Mouse (Mus musculus) midbrain, postnatal 0 days (tissue): ENCODE measurements around the gene Polr3b. TPM values are rescaled to one million over a fixed set of nuclear protein-coding genes. Genes with fewer than 3 reads are reported as not detected.

Experiments used
- ATAC-seq: fragments of 200-750 bp; cut with Nextera tagmentation; 2 replicates; pipeline ENCODE4 v1.8.0; 2017; ENCODE audit warnings: moderate number of reproducible peaks, mild to moderate bottlenecking, moderate TSS enrichment, moderate library complexity; ENCODE audit not compliant: low FRiP score
- DNase-seq: peaks from one replicate; pipeline ENCODE4 v3.0.0-alpha.2; 2015; ENCODE audit warnings: low spot score
- H3K27ac ChIP-seq: fragments of 300-500 bp; sonication (generic); 2 replicates; pipeline ENCODE4 v1.5.1; 2014; ENCODE audit warnings: low read depth, mild to moderate bottlenecking, low read length, mixed read lengths
- H3K27me3 ChIP-seq: fragments of 300-500 bp; sonication (generic); 2 replicates; pipeline ENCODE4 v1.6.1; 2014; ENCODE audit warnings: low read length, control low read depth, mixed read lengths; ENCODE audit not compliant: insufficient read depth
- H3K36me3 ChIP-seq: fragments of 300-500 bp; sonication (generic); 2 replicates; pipeline ENCODE4 v1.6.1; 2014; ENCODE audit warnings: low read length, control low read depth, mixed read lengths; ENCODE audit not compliant: insufficient read depth
- H3K4me1 ChIP-seq: fragments of 300-500 bp; sonication (generic); 2 replicates; pipeline ENCODE4 v1.6.1; 2014; ENCODE audit warnings: mild to moderate bottlenecking, control low read depth, antibody characterized with exemption, low read length, mixed read lengths; ENCODE audit not compliant: insufficient read depth
- H3K4me2 ChIP-seq: fragments of 300-500 bp; sonication (generic); 2 replicates; pipeline ENCODE4 v1.6.1; 2014; ENCODE audit warnings: low read depth, mild to moderate bottlenecking, low read length, mixed read lengths; ENCODE audit not compliant: poor library complexity, severe bottlenecking
- H3K4me3 ChIP-seq: fragments of 300-500 bp; sonication (generic); 2 replicates; pipeline ENCODE4 v1.5.1; 2014; ENCODE audit warnings: low read depth, mild to moderate bottlenecking, low read length, moderate library complexity
- H3K9ac ChIP-seq: fragments of 300-500 bp; sonication (generic); replicated peaks from 2 replicates; pipeline ENCODE4 v1.6.1; 2014; ENCODE audit warnings: mild to moderate bottlenecking, low read length, moderate library complexity, mixed read lengths; ENCODE audit not compliant: poor library complexity, severe bottlenecking
- H3K9me3 ChIP-seq: fragments of 300-500 bp; sonication (generic); 2 replicates; pipeline ENCODE4 v1.6.1; 2016; ENCODE audit warnings: low read length, control low read depth
- CTCF ChIP-seq: IDR thresholded peaks from 2 replicates; pipeline ENCODE4 v1.5.1; 2016; ENCODE audit warnings: antibody characterized with exemption, mild to moderate bottlenecking
- WGBS: fragments of 180-500 bp; shearing (Covaris S2); extraction: QIAGEN DNeasy Blood & Tissue Kit; methylation state at CpG from one replicate; pipeline ENCODE4 v1.1.7; 2014; 5-methylcytosine and 5-hydroxymethylcytosine counted together
- polyA plus RNA-seq: library from polyadenylated mRNA; unstranded; fragments of >200 nt; fragmentation: Nextera tagmentation; extraction: Ambion mirVana; gene quantifications from 2 replicates; pipeline ENCODE4 v1.2.1, GENCODE M21; 2015
- total RNA-seq: library from RNA; depleted of rRNA; stranded (reverse); fragments of >200 nt; gene quantifications from 2 replicates; pipeline ENCODE4 v1.2.3, GENCODE M21; 2014

The Polr3b gene
- total and polyA plus RNA-seq, 2 experiments from 2014 or later, result 10.5 to 11.0 TPM

- Histone ChIP-seq H3K4me1 (no peaks in the 10 kb centered on the region), H3K9ac (no peak overlapping the region), H3K27ac (no peak overlapping the region), H3K4me3 (no peak overlapping the region), H3K27me3 (no peaks in the 10 kb centered on the region), H3K36me3 (peaks cover 19% of the 10 kb centered on the region), H3K4me2 (no peak overlapping the region), H3K9me3 (no peaks in the 10 kb centered on the region)
- 83% methylated on average over 14 of the region's 14 CpGs for WGBS
- no peak for TF ChIP-seq CTCF
- ATAC-seq (no peak), DNase-seq (no peak)
Observed at GRCm38 (mm10) chr10:84590956-84591355, 31.1 kb upstream of the Polr3b start.

- Histone ChIP-seq H3K9me3 (no peaks in the 10 kb centered on the region), H3K4me2 (no peak overlapping the region), H3K27ac (no peak overlapping the region), H3K36me3 (peaks cover 19% of the 10 kb centered on the region), H3K27me3 (no peaks in the 10 kb centered on the region), H3K9ac (no peak overlapping the region), H3K4me3 (no peak overlapping the region), H3K4me1 (no peaks in the 10 kb centered on the region)
- 88% methylated on average over 2 of the region's 2 CpGs for WGBS
- no peak for TF ChIP-seq CTCF
- no peak for DNase-seq
- ATAC-seq, result no peak
Observed at GRCm38 (mm10) chr10:84591640-84592148, 30.4 kb upstream of the Polr3b start.

GRCm38 (mm10) chr10:84592745-84593144 lies 29.3 kb upstream of the Polr3b start:
- WGBS, result 51% methylated on average over 3 of the region's 3 CpGs
- no peak for TF ChIP-seq CTCF
- Histone ChIP-seq H3K36me3 (peaks cover 19% of the 10 kb centered on the region), H3K9me3 (no peaks in the 10 kb centered on the region), H3K27me3 (no peaks in the 10 kb centered on the region), H3K27ac (no peak overlapping the region), H3K4me1 (no peaks in the 10 kb centered on the region), H3K9ac (no peak overlapping the region), H3K4me2 (no peak overlapping the region), H3K4me3 (no peak overlapping the region)
- DNase-seq, result no peak
- ATAC-seq, result no peak

GRCm38 (mm10) chr10:84597127-84597785 lies 24.8 kb upstream of the Polr3b start:
- Histone ChIP-seq H3K27ac (no peak overlapping the region), H3K9me3 (no peaks in the 10 kb centered on the region), H3K4me1 (no peaks in the 10 kb centered on the region), H3K4me2 (no peak overlapping the region), H3K9ac (no peak overlapping the region), H3K4me3 (no peak overlapping the region), H3K36me3 (peaks cover 10% of the 10 kb centered on the region; the same call in 1 of the 2 replicates), H3K27me3 (no peaks in the 10 kb centered on the region)
- ATAC-seq (no peak), DNase-seq (peak; percentile 17)
- WGBS, result 66% methylated on average over 3 of the region's 3 CpGs
- no peak for TF ChIP-seq CTCF

GRCm38 (mm10) chr10:84598172-84598571 lies 23.9 kb upstream of the Polr3b start:
- Histone ChIP-seq H3K9me3 (no peaks in the 10 kb centered on the region), H3K9ac (no peak overlapping the region), H3K27me3 (no peaks in the 10 kb centered on the region), H3K36me3 (peaks cover 5% of the 10 kb centered on the region; the same call in 1 of the 2 replicates), H3K27ac (no peak overlapping the region), H3K4me3 (no peak overlapping the region), H3K4me2 (no peak overlapping the region), H3K4me1 (no peaks in the 10 kb centered on the region)
- TF ChIP-seq CTCF, result peak; percentile 41
- 52% methylated on average over 1 of the region's 1 CpGs for WGBS
- no peak for DNase-seq
- ATAC-seq, result no peak

GRCm38 (mm10) chr10:84600136-84600535 lies 22.0 kb upstream of the Polr3b start:
- Histone ChIP-seq H3K4me1 (no peaks in the 10 kb centered on the region), H3K4me3 (no peak overlapping the region), H3K9me3 (no peaks in the 10 kb centered on the region), H3K27ac (no peak overlapping the region), H3K4me2 (no peak overlapping the region), H3K27me3 (no peaks in the 10 kb centered on the region), H3K9ac (no peak overlapping the region), H3K36me3 (peaks cover 4% of the 10 kb centered on the region; the same call in 1 of the 2 replicates)
- ATAC-seq, result no peak
- TF ChIP-seq CTCF, result no peak
- DNase-seq, result no peak
- WGBS, result 79% methylated on average over 6 of the region's 6 CpGs
